Mouse (Mus musculus) ovary, postnatal 10 days (tissue): ENCODE results near the gene Anks1b.

Source experiments
- DNase-seq: peaks from one replicate; pipeline ENCODE4 v3.0.0; 2022; ENCODE audit warnings: low spot score

Anks1b gene

GRCm38 (mm10) chr10:90859665-90860523 is 986.6 kb downstream of the Anks1b start:
- no peak for DNase-seq

DNA sequence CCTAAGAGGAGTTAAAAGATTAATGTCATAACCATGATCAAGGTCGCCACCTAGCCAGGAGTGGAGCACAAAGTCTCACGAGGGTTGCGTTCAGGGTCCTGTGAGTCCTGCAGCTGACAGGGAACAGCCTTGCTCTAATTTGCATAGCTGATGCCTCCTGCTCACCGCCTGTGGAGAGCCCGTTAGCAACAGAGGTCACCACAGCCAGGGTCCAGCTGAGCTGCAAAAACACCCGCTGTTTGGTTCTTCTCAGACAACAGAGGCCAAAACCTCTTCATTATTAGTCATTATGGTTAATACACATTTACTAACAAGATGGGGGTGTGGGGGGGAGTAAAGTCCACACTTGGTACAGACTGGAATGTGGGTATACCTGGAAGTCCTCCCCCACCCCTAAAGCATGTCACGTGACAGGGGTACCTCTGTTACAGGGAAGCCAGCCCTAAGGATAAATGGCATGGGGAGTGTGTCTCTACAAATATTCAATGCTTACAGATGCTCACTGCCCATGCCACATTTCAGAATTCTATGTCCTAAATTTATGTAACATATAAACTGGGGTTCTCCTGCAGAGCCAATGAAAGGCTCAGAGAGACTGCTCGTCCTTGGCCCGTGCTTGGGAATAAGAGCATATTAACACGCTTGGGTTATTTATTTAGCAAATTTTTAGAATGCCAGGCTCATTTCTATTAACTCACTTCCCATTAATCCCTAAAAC is 990.7 kb downstream of the Anks1b start:
- no peak for DNase-seq

DNA sequence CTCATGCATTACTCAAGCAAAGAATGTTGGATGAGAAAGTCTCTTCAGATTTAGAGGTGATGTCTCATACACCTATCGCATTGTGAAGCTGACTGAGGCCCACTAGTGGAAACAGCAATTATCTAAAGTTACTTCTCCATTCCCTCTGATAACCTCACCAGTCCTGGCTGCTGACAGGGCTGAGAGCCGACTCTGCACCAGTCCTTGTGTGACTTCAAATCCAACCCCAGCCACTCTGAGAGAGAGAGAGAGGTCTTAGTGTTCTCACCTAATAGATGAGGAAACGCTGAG is 991.2 kb downstream of the Anks1b start:
- no peak for DNase-seq

- no peak for DNase-seq
Measured at GRCm38 (mm10) chr10:90873204-90873603, 999.9 kb downstream of the Anks1b start.

DNA sequence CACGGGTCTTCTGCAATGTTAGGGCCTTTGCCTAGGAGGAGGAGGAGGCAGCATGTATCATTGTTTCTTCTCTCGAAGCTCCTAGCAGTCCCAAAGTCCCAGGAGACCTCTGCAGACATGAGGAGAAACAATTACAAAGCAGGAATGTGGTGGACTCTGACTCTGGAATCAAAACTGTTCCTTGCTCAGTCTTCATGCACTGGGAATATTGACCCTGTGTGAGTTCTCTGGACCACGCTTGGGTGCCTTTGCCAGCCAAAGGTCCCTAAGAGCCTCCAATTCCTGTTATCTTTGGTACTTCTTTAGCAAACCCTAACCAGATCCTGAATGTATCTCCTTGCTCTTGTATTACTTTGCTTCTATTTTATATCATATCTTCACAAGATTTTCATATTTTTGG is 1000.9 kb downstream of the Anks1b start:
- DNase-seq = no peak

GRCm38 (mm10) chr10:90880854-90881560 is 1007.7 kb downstream of the Anks1b start:
- no peak for DNase-seq

GRCm38 (mm10) chr10:90889566-90889965 is 1016.3 kb downstream of the Anks1b start:
- no peak for DNase-seq

- no peak for DNase-seq
Measured at GRCm38 (mm10) chr10:90892728-90893127, 1019.4 kb downstream of the Anks1b start.

- no peak for DNase-seq
Measured at GRCm38 (mm10) chr10:90897894-90898293, 1024.6 kb downstream of the Anks1b start.

GRCm38 (mm10) chr10:90904185-90904584 is 1030.9 kb downstream of the Anks1b start:
- no peak for DNase-seq

GRCm38 (mm10) chr10:90907381-90907780 is 1034.1 kb downstream of the Anks1b start:
- DNase-seq = no peak

DNA sequence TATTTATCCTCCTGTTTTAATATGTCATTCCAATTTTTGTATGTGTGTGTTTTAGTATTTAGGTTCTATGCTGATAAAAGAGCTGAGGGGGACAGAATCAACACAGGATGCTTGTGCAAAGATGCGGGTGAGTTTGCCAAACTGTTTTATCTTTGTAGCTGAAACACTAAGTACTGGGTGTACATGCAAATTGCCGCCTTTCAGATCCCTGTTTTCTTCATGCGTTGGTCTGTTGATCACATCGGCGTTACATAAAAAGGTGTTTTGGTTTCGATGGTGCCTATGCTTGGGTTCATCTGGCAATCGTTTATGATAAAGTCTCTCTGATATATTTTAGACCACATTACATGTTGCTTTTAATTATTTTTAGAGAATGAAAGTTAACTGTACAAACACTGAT is 1050.2 kb downstream of the Anks1b start:
- no peak for DNase-seq

- no peak for DNase-seq
Measured at GRCm38 (mm10) chr10:90933088-90933487, 1059.8 kb downstream of the Anks1b start.

GRCm38 (mm10) chr10:90934678-90935077 is 1061.4 kb downstream of the Anks1b start:
- no peak for DNase-seq

- no peak for DNase-seq
Measured at GRCm38 (mm10) chr10:90937721-90938460, 1064.6 kb downstream of the Anks1b start.

DNA sequence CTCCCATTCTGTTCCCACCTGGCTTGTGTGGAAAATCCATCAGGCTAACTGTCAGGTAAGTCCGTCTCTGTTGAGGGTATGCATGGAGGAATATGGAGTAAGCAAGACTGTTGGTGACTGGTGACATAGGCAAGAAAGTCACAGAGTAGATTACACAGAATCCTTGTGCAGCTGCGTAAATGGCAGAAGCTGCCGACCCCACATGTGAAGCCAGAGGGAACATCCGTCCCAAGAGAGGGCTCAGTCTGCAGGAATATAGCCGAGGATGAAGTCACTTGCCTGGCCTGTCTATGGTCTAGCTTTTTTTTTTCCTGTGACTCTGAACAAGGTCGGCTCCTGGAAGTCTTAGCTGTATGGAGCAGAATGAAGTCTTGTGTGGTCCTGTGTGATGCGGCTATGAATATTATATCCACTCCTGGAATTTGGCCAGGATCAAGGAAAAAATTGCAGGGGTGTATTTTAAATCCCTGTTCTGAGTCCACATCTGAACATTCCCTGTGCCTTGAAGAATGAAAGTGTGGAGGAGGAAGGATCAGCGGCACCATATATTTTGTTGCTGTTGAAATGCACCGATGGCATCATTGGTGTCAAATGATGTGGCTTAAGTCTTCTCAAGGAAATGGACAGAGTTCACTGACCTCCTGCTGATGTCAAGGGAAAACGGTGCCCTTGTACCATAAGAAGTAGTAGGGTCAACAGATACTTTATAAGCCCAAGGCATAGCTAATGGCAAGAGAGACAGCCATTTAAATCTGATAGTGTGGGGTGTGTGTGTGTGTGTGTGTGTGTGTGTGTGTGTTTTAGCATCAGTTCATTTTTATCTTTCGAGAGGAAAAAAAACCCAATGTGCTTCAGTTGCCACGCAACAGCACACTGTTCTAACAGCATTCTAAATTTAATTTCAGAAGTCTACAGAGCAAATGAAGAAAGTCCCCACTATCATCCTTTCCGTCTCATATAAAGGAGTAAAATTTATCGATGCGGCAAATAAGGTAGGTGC is 1067.5 kb downstream of the Anks1b start:
- DNase-seq = no peak

DNA sequence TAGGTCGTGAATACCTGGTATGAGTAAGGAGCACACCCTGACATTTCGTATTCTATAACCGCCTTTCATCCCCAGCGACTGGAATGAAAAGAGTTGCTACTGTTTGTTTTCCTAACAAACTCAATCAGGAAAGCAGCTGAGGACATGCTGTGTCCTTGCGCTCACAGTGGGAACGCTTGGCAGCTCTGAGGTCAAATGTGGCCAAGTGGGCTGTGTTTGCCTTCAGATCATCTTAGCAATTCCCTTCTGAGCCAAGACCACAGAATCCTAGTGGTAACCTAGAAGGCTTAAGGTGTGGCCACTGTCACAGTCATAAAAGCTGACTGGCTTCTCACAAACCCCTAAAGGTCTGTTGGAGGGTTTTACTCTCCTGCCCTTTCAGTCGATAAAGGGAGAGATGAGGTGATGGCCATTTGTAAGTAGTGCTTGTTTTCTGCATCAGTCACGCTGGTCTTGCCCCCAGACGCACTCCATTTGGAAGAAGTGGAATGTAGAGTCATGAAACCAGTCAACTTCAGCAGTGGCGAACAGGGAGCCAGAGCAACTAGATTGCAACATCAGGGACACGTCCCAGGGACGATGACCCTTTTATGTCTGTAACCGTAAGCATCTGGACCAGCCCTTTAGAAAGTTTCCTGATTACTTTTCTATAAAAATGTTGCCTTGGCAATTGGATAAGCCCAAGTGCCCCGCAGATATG is 1068.8 kb downstream of the Anks1b start:
- DNase-seq = no peak

GRCm38 (mm10) chr10:90947043-90947442 is 1073.7 kb downstream of the Anks1b start:
- no peak for DNase-seq

DNA sequence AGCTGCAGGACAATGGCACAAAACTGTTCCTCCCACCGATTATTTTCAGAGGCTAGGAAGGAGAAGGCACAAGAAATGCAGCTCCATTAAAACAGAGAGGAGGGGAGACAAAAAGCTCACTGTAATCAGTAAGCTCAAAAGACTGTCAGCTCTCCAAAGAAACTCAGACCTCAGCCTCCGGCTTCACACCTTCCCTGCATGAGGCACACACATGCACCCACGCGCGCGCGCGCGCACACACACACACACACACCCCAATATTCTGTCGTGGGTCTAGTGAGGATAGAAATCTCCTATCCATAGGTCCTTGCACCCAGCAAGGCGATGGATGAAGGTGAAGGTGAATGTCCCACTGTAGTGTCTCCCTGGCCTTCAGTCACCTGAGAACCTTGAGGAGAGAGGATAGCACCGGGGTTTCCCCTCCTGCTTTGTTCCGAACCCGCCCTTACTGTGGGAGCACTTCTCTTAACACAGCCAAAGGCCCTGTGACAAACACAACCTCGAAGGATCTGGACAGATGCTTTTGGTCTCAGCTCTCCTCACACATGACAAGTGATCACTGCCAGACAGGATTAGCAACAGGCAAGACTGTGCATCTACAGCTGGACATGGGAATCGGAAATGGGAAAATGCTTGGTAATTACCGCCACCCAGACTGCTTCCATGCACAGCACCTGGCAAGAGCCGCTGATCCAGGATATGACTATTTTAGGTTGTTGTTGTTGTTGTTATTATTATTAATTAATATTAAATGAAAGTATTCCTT is 1074.5 kb downstream of the Anks1b start:
- DNase-seq = no peak
